Mouse (Mus musculus) hindbrain, postnatal 0 days (tissue): Measurements from ENCODE around the gene Pck2. TPM values are rescaled to one million over a fixed set of nuclear protein-coding genes. Genes with fewer than 3 reads are reported as not detected.
A peak's percentile ranks its signal among the peaks of the same experiment; 100 is the strongest.

ENCODE experiments used
- ATAC-seq: fragments of 200-750 bp; cut with Nextera tagmentation; 2 replicates; pipeline ENCODE4 v1.8.0; 2017; ENCODE audit warnings: mild to moderate bottlenecking, moderate TSS enrichment, moderate library complexity
- DNase-seq: peaks from one replicate; pipeline ENCODE4 v3.0.0-alpha.2; 2015; ENCODE audit warnings: low spot score
- H3K27ac ChIP-seq: fragments of 300-500 bp; sonication (generic); 2 replicates; pipeline ENCODE4 v1.5.1; 2014; ENCODE audit warnings: mild to moderate bottlenecking
- H3K27me3 ChIP-seq: fragments of 300-500 bp; sonication (generic); 2 replicates; pipeline ENCODE4 v1.6.1; 2014; ENCODE audit warnings: low read length, mixed read lengths; ENCODE audit not compliant: insufficient read depth
- H3K36me3 ChIP-seq: fragments of 300-500 bp; sonication (generic); 2 replicates; pipeline ENCODE4 v1.6.1; 2014; ENCODE audit warnings: low read length, mixed read lengths; ENCODE audit not compliant: insufficient read depth
- H3K4me1 ChIP-seq: fragments of 300-500 bp; sonication (generic); 2 replicates; pipeline ENCODE4 v1.6.1; 2014; ENCODE audit warnings: antibody characterized with exemption, low read length, mixed read lengths; ENCODE audit not compliant: insufficient read depth
- H3K4me2 ChIP-seq: fragments of 300-500 bp; sonication (generic); 2 replicates; pipeline ENCODE4 v1.6.1; 2014; ENCODE audit warnings: low read depth, mild to moderate bottlenecking, low read length, moderate library complexity, mixed read lengths
- H3K4me3 ChIP-seq: fragments of 300-500 bp; sonication (generic); 2 replicates; pipeline ENCODE4 v1.5.1; 2014; ENCODE audit warnings: low read length
- H3K9ac ChIP-seq: fragments of 300-500 bp; sonication (generic); replicated peaks from 2 replicates; pipeline ENCODE4 v1.6.1; 2014; ENCODE audit warnings: mild to moderate bottlenecking, low read length, moderate library complexity, mixed read lengths
- H3K9me3 ChIP-seq: fragments of 300-500 bp; sonication (generic); 2 replicates; pipeline ENCODE4 v1.6.1; 2016; ENCODE audit warnings: low read length, mixed read lengths
- CTCF ChIP-seq: IDR thresholded peaks from 2 replicates; pipeline ENCODE4 v1.5.1; 2016; ENCODE audit warnings: antibody characterized with exemption, control low read depth, low read depth
- WGBS: fragments of 180-500 bp; shearing (Covaris S2); extraction: QIAGEN DNeasy Blood & Tissue Kit; methylation state at CpG from one replicate; pipeline ENCODE4 v1.1.7; 2014; 5-methylcytosine and 5-hydroxymethylcytosine counted together
- polyA plus RNA-seq: library from polyadenylated mRNA; unstranded; fragments of >200 nt; fragmentation: Nextera tagmentation; extraction: Ambion mirVana; gene quantifications from 2 replicates; pipeline ENCODE4 v1.2.1, GENCODE M21; 2015
- total RNA-seq: library from RNA; depleted of rRNA; stranded (reverse); fragments of >200 nt; gene quantifications from 2 replicates; pipeline ENCODE4 v1.2.3, GENCODE M21; 2014

The Pck2 gene
- total and polyA plus RNA-seq, 2 experiments from 2014 or later, result 19.9 to 30.5 TPM

GRCm38 (mm10) chr14:55496761-55497448 is 43.2 kb upstream of the Pck2 start:
- peaks cover 44% of the 10 kb centered on the region for H3K36me3 ChIP-seq
- H3K4me1 ChIP-seq, result no peaks in the 10 kb centered on the region
- H3K9me3 ChIP-seq, result no peaks in the 10 kb centered on the region
- H3K27me3 ChIP-seq, result no peaks in the 10 kb centered on the region
- H3K27ac ChIP-seq, result no peak overlapping the region
- no peak overlapping the region for H3K4me3 ChIP-seq
- no peak overlapping the region for H3K9ac ChIP-seq
- 75% methylated on average over 16 of the region's 16 CpGs for WGBS
- DNase-seq (no peak), ATAC-seq (peak; percentile 14)
- H3K4me2 ChIP-seq, result no peak overlapping the region
- no peak for TF ChIP-seq CTCF

- no peaks in the 10 kb centered on the region for H3K27me3 ChIP-seq
- DNase-seq (peak; percentile 92), ATAC-seq (peak; percentile 65)
- no peaks in the 10 kb centered on the region for H3K9me3 ChIP-seq
- H3K27ac ChIP-seq, result no peak overlapping the region
- WGBS, result 47% methylated on average over 5 of the region's 6 CpGs
- no peak overlapping the region for H3K4me3 ChIP-seq
- no peaks in the 10 kb centered on the region for H3K4me1 ChIP-seq
- TF ChIP-seq CTCF, result peak; percentile 99
- H3K4me2 ChIP-seq, result no peak overlapping the region
- H3K9ac ChIP-seq, result no peak overlapping the region
- peaks cover 49% of the 10 kb centered on the region for H3K36me3 ChIP-seq
These were observed 42.6 kb upstream of the Pck2 start for GRCm38 (mm10) chr14:55497449-55497821.

- Histone ChIP-seq H3K9ac (no peak overlapping the region), H3K36me3 (peaks cover 20% of the 10 kb centered on the region; the same call in 1 of the 2 replicates), H3K4me1 (no peaks in the 10 kb centered on the region), H3K27ac (no peak overlapping the region), H3K9me3 (no peaks in the 10 kb centered on the region), H3K27me3 (no peaks in the 10 kb centered on the region), H3K4me3 (no peak overlapping the region), H3K4me2 (no peak overlapping the region)
- no peak for ATAC-seq
- no peak for DNase-seq
- TF ChIP-seq CTCF, result no peak
- 88% methylated on average over 9 of the region's 9 CpGs for WGBS
These were observed 34.5 kb upstream of the Pck2 start for GRCm38 (mm10) chr14:55505612-55506011.

- no peaks in the 10 kb centered on the region for H3K9me3 ChIP-seq
- TF ChIP-seq CTCF, result no peak
- DNase-seq (no peak), ATAC-seq (no peak)
- H3K9ac ChIP-seq, result no peak overlapping the region
- 42% methylated on average over 7 of the region's 7 CpGs for WGBS
- H3K36me3 ChIP-seq, result peaks cover 10% of the 10 kb centered on the region; the same call in 1 of the 2 replicates
- H3K4me1 ChIP-seq, result peaks cover 4% of the 10 kb centered on the region; the same call in 1 of the 2 replicates
- no peaks in the 10 kb centered on the region for H3K27me3 ChIP-seq
- H3K27ac ChIP-seq, result no peak overlapping the region
- H3K4me2 ChIP-seq, result no peak overlapping the region
- H3K4me3 ChIP-seq, result no peak overlapping the region
These were observed 32.3 kb upstream of the Pck2 start for GRCm38 (mm10) chr14:55507801-55508200.

GRCm38 (mm10) chr14:55509540-55509939 is 30.5 kb upstream of the Pck2 start:
- H3K4me1 ChIP-seq, result peaks cover 4% of the 10 kb centered on the region; the same call in 1 of the 2 replicates
- H3K27ac ChIP-seq, result no peak overlapping the region
- TF ChIP-seq CTCF, result no peak
- DNase-seq, result no peak
- no peak overlapping the region for H3K9ac ChIP-seq
- H3K4me2 ChIP-seq, result no peak overlapping the region
- no peak overlapping the region for H3K4me3 ChIP-seq
- ATAC-seq, result no peak
- WGBS, result 78% methylated on average over 10 of the region's 10 CpGs
- no peaks in the 10 kb centered on the region for H3K9me3 ChIP-seq
- H3K36me3 ChIP-seq, result peaks cover 10% of the 10 kb centered on the region; the same call in 1 of the 2 replicates
- no peaks in the 10 kb centered on the region for H3K27me3 ChIP-seq

- peak; percentile 52 for ATAC-seq
- DNase-seq, result no peak
- no peaks in the 10 kb centered on the region for H3K9me3 ChIP-seq
- TF ChIP-seq CTCF, result no peak
- 65% methylated on average over 22 of the region's 22 CpGs for WGBS
- H3K9ac ChIP-seq, result peak within 1 kb of the TSS; percentile 28; the same call in 1 of the 2 replicates
- peak within 1 kb of the TSS; percentile 41; the same call in 1 of the 2 replicates for H3K27ac ChIP-seq
- peak within 1 kb of the TSS; percentile 31 for H3K4me2 ChIP-seq
- no peaks in the 10 kb centered on the region for H3K27me3 ChIP-seq
- H3K4me1 ChIP-seq, result peaks cover 4% of the 10 kb centered on the region; the same call in 1 of the 2 replicates
- peak within 1 kb of the TSS; percentile 2; the same call in 1 of the 2 replicates for H3K4me3 ChIP-seq
- H3K36me3 ChIP-seq, result peaks cover 8% of the 10 kb centered on the region; the same call in 1 of the 2 replicates
These were observed 29.8 kb upstream of the Pck2 start, which contains the start of gene Cpne6 for GRCm38 (mm10) chr14:55510125-55510731. TSS of gene Cpne6 (plus strand) at chr14:55510445.

GRCm38 (mm10) chr14:55511037-55511436 is 29.0 kb upstream of the Pck2 start:
- DNase-seq, result peak; percentile 60
- TF ChIP-seq CTCF, result no peak
- Histone ChIP-seq H3K4me1 (peaks cover 4% of the 10 kb centered on the region; the same call in 1 of the 2 replicates), H3K4me2 (peak overlapping the region; percentile 31), H3K9me3 (no peaks in the 10 kb centered on the region), H3K27me3 (no peaks in the 10 kb centered on the region), H3K27ac (peak overlapping the region; percentile 4; the same call in 1 of the 2 replicates), H3K36me3 (peaks cover 5% of the 10 kb centered on the region; the same call in 1 of the 2 replicates), H3K9ac (peak overlapping the region; percentile 28; the same call in 1 of the 2 replicates), H3K4me3 (peak overlapping the region; percentile 2; the same call in 1 of the 2 replicates)
- ATAC-seq, result peak; percentile 75
- WGBS, result 35% methylated on average over 7 of the region's 7 CpGs
